Mouse (Mus musculus) brain, embryonic 14.5 days (tissue): ENCODE data around the gene Tmem150b.

Source experiments
- CTCF ChIP-seq: fragments of 200-500 bp; IDR thresholded peaks from 2 replicates; pipeline ENCODE4 v1.5.1; 2012; ENCODE audit warnings: inconsistent platforms, mild to moderate bottlenecking, moderate library complexity, borderline replicate concordance; ENCODE audit not compliant: insufficient read depth, insufficient read length; ENCODE audit errors: extremely low read depth
- POLR2A ChIP-seq: fragments of 200-500 bp; IDR thresholded peaks from 2 replicates; pipeline ENCODE4 v1.6.1; 2012; ENCODE audit warnings: mild to moderate bottlenecking, inconsistent platforms, borderline replicate concordance; ENCODE audit not compliant: poor library complexity, insufficient read depth, insufficient read length, severe bottlenecking; ENCODE audit errors: extremely low read depth

DNA sequence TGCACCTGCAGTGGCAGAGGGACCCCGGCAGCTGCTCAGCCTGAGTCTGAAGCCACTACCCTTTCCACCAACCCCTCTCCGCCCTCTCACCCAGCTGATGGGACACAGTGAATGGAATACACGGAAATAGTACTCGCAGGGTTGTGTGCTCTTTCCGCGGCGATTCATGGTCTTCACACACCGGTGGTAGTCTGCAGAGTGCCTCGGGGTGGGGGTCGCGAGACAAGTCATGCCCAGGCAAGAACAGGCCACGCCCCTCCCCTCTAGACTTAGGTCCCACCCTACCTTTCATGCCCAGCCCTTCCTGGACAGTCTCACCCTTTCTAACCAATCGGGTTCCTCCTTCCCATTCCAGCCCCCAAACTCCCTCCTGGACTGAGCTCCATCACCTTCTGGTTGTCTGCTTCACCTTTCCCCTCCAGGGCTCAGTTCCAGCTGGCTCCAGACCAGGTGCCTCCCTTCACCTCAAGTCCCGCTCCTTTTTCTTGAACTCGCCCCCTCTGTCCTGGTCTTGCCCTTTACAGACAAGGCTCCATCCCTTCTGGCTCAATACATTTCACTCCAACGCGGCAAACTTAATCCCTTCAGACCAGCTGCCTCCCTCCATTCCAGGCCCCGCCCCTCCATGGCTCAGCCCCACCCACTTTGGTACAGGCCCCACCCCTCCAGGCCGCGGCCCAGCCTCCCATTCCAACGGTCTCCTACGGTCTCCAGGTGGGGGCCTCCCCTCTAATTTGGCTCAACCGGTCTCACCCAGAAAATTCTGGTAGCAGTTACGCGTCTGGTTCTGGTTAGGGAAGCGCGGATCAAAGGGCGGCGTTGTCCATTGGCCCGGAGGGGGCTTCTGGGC lies 27.1 kb upstream of the Tmem150b start:
- TF ChIP-seq CTCF (no peak), POLR2A (no peak)
